Mouse (Mus musculus): Measurements from ENCODE around the gene Vmn1r55. TPM values are rescaled to one million over a fixed set of nuclear protein-coding genes. Genes with fewer than 3 reads are reported as not detected.

The Vmn1r55 gene
- polyA plus RNA-seq, 1 experiment from 2014 or later = not detected

Small RNA genes lying within 50 kb of the gene (microRNA-seq; reads per million reads assigned to microRNA genes)
- not detected for gene Gm26217 (ENCODE audit: borderline number of aligned reads)

Other genes with a start within 250 kb of the Vmn1r55 start
- 0.17 and 0.20 TPM in 2 replicates for gene Gm36210, start 243.2 kb downstream of the Vmn1r55 start, polyA plus RNA-seq (2014; fragmentation: Nextera tagmentation; extraction: Ambion mirVana)
- gene Zfp628, start 234.5 kb downstream of the Vmn1r55 start, polyA plus RNA-seq (2014; fragmentation: Nextera tagmentation; extraction: Ambion mirVana) = 2.6 and 2.8 TPM in 2 replicates
- gene Nat14, start 227.6 kb downstream of the Vmn1r55 start, polyA plus RNA-seq (2014; fragmentation: Nextera tagmentation; extraction: Ambion mirVana) = 4.7 and 5.0 TPM in 2 replicates
- 0.53 and 1.1 TPM in 2 replicates for gene Ssc5d, start 223.9 kb downstream of the Vmn1r55 start, polyA plus RNA-seq (2014; fragmentation: Nextera tagmentation; extraction: Ambion mirVana)
- 3.3 and 5.4 TPM in 2 replicates for gene Sbk2, start 185.3 kb downstream of the Vmn1r55 start, polyA plus RNA-seq (2014; fragmentation: Nextera tagmentation; extraction: Ambion mirVana)
- gene Sbk3, start 178.5 kb downstream of the Vmn1r55 start, polyA plus RNA-seq (2014; fragmentation: Nextera tagmentation; extraction: Ambion mirVana) = 0.44 and 0.49 TPM in 2 replicates
- 32.5 and 38.8 TPM in 2 replicates for gene Zfp579, start 153.5 kb downstream of the Vmn1r55 start, polyA plus RNA-seq (2014; fragmentation: Nextera tagmentation; extraction: Ambion mirVana)
- gene Zfp524, start 135.3 kb downstream of the Vmn1r55 start, polyA plus RNA-seq (2014; fragmentation: Nextera tagmentation; extraction: Ambion mirVana) = 10.2 and 11.0 TPM in 2 replicates
- gene Fiz1, start 135.0 kb downstream of the Vmn1r55 start, polyA plus RNA-seq (2014; fragmentation: Nextera tagmentation; extraction: Ambion mirVana) = 25.5 and 25.9 TPM in 2 replicates
- gene Gm44973, start 134.2 kb downstream of the Vmn1r55 start, polyA plus RNA-seq (2014; fragmentation: Nextera tagmentation; extraction: Ambion mirVana) = 0.89 TPM in 1 of 2 replicates, not detected in the other
- gene Zfp865, start 129.3 kb downstream of the Vmn1r55 start, polyA plus RNA-seq (2014; fragmentation: Nextera tagmentation; extraction: Ambion mirVana) = 3.4 and 5.5 TPM in 2 replicates
- 1.5 and 2.9 TPM in 2 replicates for gene Ccdc106, start 129.1 kb downstream of the Vmn1r55 start, polyA plus RNA-seq (2014; fragmentation: Nextera tagmentation; extraction: Ambion mirVana)
- not detected in 2 replicates for gene 4632433K11Rik, start 115.6 kb downstream of the Vmn1r55 start, polyA plus RNA-seq (2014; fragmentation: Nextera tagmentation; extraction: Ambion mirVana)
- gene Zfp784, start 111.2 kb downstream of the Vmn1r55 start, polyA plus RNA-seq (2014; fragmentation: Nextera tagmentation; extraction: Ambion mirVana) = 3.4 and 4.2 TPM in 2 replicates
- gene Zfp580, start 98.1 kb downstream of the Vmn1r55 start, polyA plus RNA-seq (2014; fragmentation: Nextera tagmentation; extraction: Ambion mirVana) = 14.7 and 17.8 TPM in 2 replicates
- gene U2af2, start 87.5 kb downstream of the Vmn1r55 start, polyA plus RNA-seq (2014; fragmentation: Nextera tagmentation; extraction: Ambion mirVana) = 84.0 and 85.5 TPM in 2 replicates
- gene Epn1, start 69.4 kb downstream of the Vmn1r55 start, polyA plus RNA-seq (2014; fragmentation: Nextera tagmentation; extraction: Ambion mirVana) = 47.0 and 48.1 TPM in 2 replicates
- gene Rfpl4, start 32.7 kb downstream of the Vmn1r55 start, polyA plus RNA-seq (2014; fragmentation: Nextera tagmentation; extraction: Ambion mirVana) = not detected in 2 replicates
- 1.3 and 1.8 TPM in 2 replicates for gene Rasl2-9, start 23.7 kb downstream of the Vmn1r55 start, polyA plus RNA-seq (2014; fragmentation: Nextera tagmentation; extraction: Ambion mirVana)
- gene Vmn1r56, start 47.1 kb upstream of the Vmn1r55 start, polyA plus RNA-seq (2014; fragmentation: Nextera tagmentation; extraction: Ambion mirVana) = not detected in 2 replicates
- gene Vmn1r57, start 68.8 kb upstream of the Vmn1r55 start, polyA plus RNA-seq (2014; fragmentation: Nextera tagmentation; extraction: Ambion mirVana) = not detected in 2 replicates
- not detected in 2 replicates for gene Gm5065, start 200.9 kb upstream of the Vmn1r55 start, polyA plus RNA-seq (2014; fragmentation: Nextera tagmentation; extraction: Ambion mirVana)
- gene Nlrp2, start 201.4 kb upstream of the Vmn1r55 start, polyA plus RNA-seq (2014; fragmentation: Nextera tagmentation; extraction: Ambion mirVana) = not detected in 2 replicates

Measured in heart, embryonic 11.5 days (tissue).